19 mouse cellular contexts compared by ENCODE assay signal in the genomic region with DNA sequence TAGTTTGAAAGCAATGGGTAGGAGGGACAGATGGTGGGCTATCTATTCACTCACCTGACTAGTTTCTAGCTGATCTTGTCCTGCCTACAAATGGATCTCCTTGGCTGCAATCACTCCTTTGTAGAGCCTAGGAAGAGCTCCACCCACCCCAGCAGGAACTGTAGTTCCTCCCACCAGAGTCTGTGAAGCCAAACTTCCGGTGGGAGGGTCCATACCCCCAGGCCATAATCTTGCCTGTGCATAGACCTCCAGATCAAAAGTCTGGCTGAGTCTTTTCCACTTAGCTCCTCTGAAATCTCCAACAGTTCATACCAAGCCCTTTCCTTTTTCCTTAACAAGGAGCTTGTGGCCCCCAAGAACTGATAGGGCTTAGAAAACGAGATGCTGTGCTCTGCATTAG.
"Had no signal": no experiment of that assay in that cellular context is flagged by ENCODE, and none has a peak within 500 bp of the region (broad histone marks: within the 10 kb centered on the region; RNA-seq: fewer than 3 reads in every experiment).

No protein-coding gene starts in this region.

- H3K4me3 ChIP-seq: layer of hippocampus, adult 2 months; limb, embryonic 12.5 days; limb, embryonic 15.5 days; liver, embryonic 12.5 days; liver, embryonic 15.5 days; lung, embryonic 15.5 days; midbrain, embryonic 12.5 days; myocyte; neural tube, embryonic 13.5 days; stomach, embryonic 15.5 days had no signal

- ATAC-seq: intestine, postnatal 0 days; liver, embryonic 12.5 days; midbrain, embryonic 16.5 days had no signal

- H3K4me1 ChIP-seq: liver, embryonic 12.5 days; liver, embryonic 15.5 days; midbrain, embryonic 12.5 days had no signal

- H3K27ac ChIP-seq: layer of hippocampus, adult 2 months; limb, embryonic 12.5 days; limb, embryonic 15.5 days; liver, embryonic 12.5 days; liver, embryonic 15.5 days; lung, embryonic 15.5 days; midbrain, embryonic 12.5 days; neural tube, embryonic 13.5 days; stomach, embryonic 15.5 days had no signal

- H3K4me2 ChIP-seq: limb, embryonic 12.5 days; limb, embryonic 15.5 days; liver, embryonic 12.5 days; liver, embryonic 15.5 days; lung, embryonic 15.5 days; midbrain, embryonic 12.5 days; neural tube, embryonic 13.5 days had no signal

- H3K27me3 ChIP-seq: limb, embryonic 12.5 days; limb, embryonic 15.5 days; liver, embryonic 12.5 days; liver, embryonic 15.5 days; lung, embryonic 15.5 days; midbrain, embryonic 12.5 days; neural tube, embryonic 13.5 days; stomach, embryonic 15.5 days had no signal

- H3K9ac ChIP-seq: limb, embryonic 12.5 days; limb, embryonic 15.5 days; liver, embryonic 12.5 days; liver, embryonic 15.5 days; lung, embryonic 15.5 days; midbrain, embryonic 12.5 days; neural tube, embryonic 13.5 days; stomach, embryonic 15.5 days had no signal

- H3K9me3 ChIP-seq: liver, embryonic 15.5 days; lung, embryonic 15.5 days; stomach, embryonic 15.5 days had no signal

- DNase-seq: kidney, adult 2 months; kidney, postnatal 14 days; lung, adult 18-20 months; lung, postnatal 10 days; lung, postnatal 4 days; retina, postnatal 1 day; thymus, postnatal 25 days had no signal

- H3K36me3 ChIP-seq: limb, embryonic 12.5 days; limb, embryonic 15.5 days; liver, embryonic 12.5 days; liver, embryonic 15.5 days; lung, embryonic 15.5 days; midbrain, embryonic 12.5 days; stomach, embryonic 15.5 days had no signal
